Mouse (Mus musculus): ENCODE measurements around the gene Lonrf3.
A peak's percentile ranks its signal among the peaks of the same experiment; 100 is the strongest.

Gene Lonrf3

GRCm38 (mm10) chrX:36328271-36329039, at the start of gene Lonrf3:
TSS of gene Lonrf3 (plus strand) at chrX:36328353.
- peak; percentile 83 for DNase-seq

GRCm38 (mm10) chrX:36278750-36279149, 49.4 kb upstream of the Lonrf3 start:
- no peak for DNase-seq

- no peak for DNase-seq
Measured at GRCm38 (mm10) chrX:36311420-36311819, 16.7 kb upstream of the Lonrf3 start.

GRCm38 (mm10) chrX:36327491-36328255, 480 bp upstream of the Lonrf3 start:
- peak; percentile 53 for DNase-seq

GRCm38 (mm10) chrX:36329040-36329649, 992 bp downstream of the Lonrf3 start:
- DNase-seq, result peak; percentile 27

- peak; percentile 81 for DNase-seq
Measured at GRCm38 (mm10) chrX:36329849-36330411, 1.8 kb downstream of the Lonrf3 start.

GRCm38 (mm10) chrX:36352446-36352845, 24.3 kb downstream of the Lonrf3 start:
- peak; percentile 33 for DNase-seq

GRCm38 (mm10) chrX:36385340-36385739, 57.2 kb downstream of the Lonrf3 start:
- no peak for DNase-seq

GRCm38 (mm10) chrX:36389971-36390370, 61.8 kb downstream of the Lonrf3 start:
- DNase-seq, result no peak

GRCm38 (mm10) chrX:36390503-36390902, 62.4 kb downstream of the Lonrf3 start:
- DNase-seq, result no peak

GRCm38 (mm10) chrX:36392672-36393071, 64.5 kb downstream of the Lonrf3 start:
- DNase-seq, result no peak

- DNase-seq, result peak; percentile 1
Measured at GRCm38 (mm10) chrX:36393279-36393678, 65.1 kb downstream of the Lonrf3 start.

GRCm38 (mm10) chrX:36400980-36401379, 72.8 kb downstream of the Lonrf3 start, which contains the start of gene Gm6268:
TSS of gene Gm6268 (plus strand) at chrX:36401280.
- no peak for DNase-seq

GRCm38 (mm10) chrX:36402316-36402715, 74.2 kb downstream of the Lonrf3 start:
- no peak for DNase-seq

Data from kidney, postnatal 14 days (tissue).